Mouse (Mus musculus): Measurements from ENCODE around the gene Kcnc1.

Kcnc1 gene

DNA sequence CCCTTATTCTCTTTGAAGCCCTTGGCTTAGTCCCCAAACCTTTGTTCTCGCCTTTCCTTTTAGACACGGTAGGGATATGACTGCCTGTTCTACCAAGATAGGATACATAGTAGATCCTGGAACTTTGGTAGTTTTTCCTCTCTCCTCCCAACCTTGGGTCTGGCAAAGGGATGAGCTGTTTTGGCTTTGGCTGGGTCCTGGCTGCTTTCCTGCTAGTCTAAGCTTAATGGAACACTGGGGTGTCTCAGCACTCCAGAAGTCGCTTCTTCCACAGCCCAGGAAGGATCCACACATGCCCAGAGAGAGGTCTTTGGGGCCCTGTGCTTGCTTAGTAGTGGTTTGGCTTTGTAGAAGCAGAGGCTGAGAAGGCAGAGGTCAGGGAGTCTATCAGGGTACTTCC, 27.7 kb downstream of the Kcnc1 start:
- DNase-seq = no peak

DNA sequence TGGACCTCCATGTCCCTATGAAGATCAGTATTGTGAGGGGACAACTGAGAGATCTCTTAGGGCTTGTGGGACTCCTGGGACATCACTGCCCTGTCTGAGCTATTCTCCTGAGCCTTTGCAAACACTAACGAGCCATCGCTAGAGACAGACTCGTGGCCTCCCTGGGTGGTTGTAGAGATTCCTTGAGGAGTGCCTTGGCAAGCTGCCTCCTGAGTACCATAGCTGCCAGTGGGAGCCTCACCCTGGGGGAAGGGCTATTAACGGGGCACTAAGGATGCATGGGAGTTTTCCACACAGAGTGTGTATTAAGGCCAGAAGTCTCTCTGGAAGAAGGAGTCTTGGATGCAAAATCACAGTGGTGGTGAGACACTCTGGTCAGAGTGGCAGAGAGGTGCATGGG, 28.7 kb downstream of the Kcnc1 start:
- no peak for DNase-seq

DNA sequence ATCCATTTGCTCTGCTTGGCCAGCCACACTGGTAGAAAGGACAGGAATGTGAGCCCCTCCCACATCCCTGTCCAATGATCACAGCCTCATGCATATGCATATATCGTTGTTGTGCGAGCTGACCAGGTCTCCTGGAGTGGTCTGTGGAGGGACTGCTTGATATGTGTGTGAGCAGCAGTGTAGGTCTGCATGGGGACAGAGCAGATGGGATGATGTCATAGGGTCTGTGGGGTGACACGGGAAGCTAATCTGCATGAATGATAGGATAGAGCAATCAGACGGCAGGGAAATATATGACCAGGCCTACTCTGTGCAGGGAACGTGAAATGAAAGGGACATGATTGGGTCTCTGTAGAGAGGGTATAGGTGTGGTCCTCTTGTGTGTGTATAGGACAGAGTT, 37.6 kb downstream of the Kcnc1 start:
- no peak for DNase-seq

DNA sequence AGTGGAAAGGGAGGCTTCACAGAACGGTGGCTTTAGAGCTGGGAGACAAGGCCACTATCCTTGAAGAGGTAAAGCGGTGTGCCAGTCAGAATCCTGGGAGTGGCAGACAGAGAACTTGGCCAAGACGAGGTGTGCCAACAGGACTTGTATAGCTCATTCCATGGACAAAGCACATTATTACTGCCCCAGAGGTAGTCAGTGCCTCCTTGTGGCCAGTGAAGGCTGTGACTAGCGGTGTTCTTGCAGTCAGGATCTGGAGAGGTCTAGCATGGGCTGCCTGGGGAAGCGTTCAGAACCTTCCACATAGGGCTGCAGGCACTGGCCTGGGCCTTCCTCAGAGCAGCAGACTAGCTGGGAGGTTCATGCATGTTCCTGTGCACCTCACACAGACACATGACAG, 39.5 kb downstream of the Kcnc1 start:
- DNase-seq = no peak

DNA sequence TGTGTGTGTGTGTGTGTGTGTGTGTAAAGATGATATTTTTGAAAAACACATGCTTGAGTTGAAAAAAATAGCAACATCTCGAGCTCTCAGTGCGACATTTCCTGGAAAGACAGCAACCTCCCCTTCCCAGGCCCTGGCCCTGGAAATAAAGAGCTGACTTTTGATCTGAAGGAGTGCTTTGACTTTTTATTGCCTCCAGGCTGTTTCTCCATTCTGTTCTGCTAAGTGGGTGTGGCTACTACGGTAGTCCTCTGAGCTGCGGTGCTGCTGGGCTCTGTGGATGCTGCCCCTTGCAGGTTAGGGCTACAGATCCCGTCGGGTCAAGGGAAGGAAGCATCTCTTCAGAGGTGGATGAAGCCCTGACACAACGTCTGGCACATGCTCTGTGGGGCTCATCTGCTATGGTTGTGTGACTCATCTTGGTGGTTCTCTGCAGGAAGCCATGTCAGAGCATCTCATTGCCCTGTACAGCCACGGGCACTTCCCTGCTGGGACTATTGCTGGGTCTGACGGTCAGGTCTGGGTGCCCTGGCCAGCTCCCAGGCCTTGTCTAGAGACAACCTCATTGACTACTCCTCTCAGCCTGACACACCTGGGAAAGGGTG, 42.3 kb downstream of the Kcnc1 start:
- no peak for DNase-seq

DNA sequence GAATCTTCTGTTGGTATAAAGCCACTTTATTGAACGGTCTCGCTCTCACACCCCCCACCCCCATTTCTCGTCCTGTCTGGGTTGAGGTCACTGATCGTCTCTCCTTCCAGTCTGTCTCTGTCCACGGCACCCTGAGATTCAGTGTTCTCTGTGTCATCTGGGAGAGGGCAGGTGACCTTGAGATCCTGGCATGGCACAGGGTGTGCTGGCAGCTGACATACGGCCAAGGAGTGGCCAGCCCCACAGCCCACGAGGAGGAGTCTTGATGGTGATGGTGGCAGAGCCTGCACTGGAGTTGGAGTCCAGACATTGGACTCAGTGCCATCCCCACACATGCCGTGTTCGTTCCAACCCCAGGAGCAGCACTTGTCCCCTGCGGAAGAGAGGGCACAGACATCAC, 46.9 kb downstream of the Kcnc1 start:
- no peak for DNase-seq

DNA sequence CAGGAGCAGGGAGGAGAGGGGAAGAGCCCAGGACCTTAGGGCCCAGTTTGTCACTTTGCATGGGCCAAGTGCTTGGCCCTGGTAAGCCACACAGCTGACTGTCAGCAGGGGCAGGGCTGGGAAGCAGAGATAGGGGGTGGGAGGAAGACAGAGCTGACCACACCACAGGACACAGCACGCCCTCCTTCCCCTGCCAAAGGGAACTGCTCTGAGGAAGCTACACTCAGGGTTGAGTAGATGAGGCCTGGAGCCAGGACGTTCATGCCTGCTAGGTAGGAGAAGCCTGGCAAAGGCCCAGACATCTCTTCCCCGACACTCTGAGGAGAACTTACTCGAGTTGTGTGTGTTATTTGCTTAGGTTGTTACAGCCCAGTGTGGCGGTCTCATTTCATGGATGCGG, 49.6 kb downstream of the Kcnc1 start:
- DNase-seq = no peak

DNA sequence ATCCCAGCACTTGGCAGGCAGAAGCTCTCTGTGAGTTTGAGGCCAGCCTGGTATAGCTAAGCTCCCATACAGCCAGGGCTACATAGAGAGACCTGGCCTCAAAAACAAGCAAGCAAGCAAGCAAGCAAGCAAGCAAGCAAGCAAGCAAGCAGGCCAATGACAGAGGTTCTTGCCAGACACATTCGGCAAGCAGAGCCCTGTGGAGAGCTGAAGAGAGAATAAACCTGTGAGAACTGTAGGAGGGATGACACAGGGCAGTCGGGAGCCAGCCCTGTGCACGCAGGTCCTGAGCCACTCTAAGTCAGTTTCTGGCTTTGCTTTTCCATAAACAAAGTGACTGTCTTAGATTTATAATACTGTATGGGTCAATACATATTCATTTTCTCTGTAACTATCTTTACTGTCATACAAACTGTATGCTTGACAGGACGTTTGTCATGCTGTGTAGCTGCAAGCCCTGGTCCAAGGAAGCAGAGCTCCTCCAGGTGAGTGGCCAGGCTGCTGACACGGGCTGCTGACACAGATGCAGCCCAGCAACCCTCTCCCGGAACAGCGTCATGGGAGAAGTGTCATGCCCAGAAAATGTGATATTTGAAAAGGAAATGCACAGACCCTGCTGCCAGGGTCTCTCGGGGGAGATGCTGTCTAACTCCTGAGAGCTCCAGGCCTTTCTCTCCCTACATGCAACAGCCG, 51.3 kb downstream of the Kcnc1 start:
- no peak for DNase-seq

DNA sequence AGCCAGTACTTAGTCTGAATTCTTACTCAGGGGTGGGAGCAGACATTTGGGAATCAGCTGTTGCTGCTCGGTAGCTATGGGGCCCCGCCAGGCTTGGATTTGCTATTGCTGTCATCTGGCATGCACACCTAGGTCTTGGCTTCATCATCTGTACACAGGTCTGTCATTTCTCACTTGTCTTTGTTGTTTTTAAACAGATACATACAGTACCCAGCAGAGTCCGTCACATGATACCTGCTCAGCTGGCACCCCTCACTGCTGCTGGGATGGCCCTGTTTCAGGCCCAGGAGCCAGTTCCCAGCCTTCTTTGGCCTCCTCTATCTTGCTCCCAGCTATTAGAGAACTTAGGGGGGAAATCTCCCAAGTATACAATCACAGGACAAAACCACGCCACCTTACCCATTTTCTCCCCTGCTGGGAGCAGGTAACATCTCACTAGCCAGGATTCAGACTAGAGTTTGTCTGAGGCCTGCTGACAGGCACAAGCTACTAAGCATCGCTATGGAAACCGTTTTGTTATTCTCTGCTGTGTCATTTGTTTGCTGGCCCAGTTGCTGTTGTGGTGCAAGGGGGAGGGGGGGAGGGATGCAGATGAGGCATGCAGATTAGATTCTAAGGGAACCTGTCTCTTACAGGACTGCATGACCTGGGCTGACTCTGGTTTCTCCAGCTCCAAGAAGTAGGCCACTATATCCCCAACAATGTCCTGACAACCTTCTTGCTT, 52.8 kb downstream of the Kcnc1 start:
- DNase-seq = peak; percentile 25

DNA sequence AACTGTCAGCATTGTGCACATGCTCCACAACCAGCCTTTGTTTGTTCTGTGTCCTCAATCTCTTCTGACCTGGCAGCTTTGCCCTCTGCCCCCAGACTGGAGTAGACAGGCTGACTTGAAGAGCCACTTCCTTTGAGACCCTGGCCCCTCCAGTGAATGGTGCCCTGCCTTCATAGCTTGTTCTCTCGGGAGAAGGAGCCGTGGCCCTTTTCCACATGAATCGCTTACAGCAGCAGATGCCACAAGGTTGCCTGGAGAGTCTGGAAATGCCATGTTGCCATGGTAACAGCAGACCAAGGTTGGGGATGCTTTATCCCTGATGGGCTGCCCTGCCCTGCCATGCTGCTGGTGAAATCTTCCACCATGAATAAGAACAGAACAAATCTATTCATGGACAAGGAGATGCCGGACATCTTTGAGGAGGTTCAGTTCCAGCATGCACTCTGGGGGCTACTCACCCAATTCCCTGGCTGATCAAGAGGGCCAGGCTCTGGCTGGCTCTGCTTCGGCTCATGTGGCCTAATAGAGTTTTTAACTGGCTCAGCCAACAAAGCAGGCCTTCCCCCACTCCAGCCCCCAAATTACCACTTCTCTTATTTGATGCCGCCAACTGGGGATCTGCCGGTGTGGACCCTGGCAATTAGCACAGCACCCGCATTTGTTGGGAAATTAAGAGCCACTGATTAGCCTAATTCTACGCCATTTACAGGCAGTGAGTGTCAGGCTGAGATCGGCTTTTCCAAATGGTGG, 57.8 kb downstream of the Kcnc1 start:
- DNase-seq = peak; percentile 66

DNA sequence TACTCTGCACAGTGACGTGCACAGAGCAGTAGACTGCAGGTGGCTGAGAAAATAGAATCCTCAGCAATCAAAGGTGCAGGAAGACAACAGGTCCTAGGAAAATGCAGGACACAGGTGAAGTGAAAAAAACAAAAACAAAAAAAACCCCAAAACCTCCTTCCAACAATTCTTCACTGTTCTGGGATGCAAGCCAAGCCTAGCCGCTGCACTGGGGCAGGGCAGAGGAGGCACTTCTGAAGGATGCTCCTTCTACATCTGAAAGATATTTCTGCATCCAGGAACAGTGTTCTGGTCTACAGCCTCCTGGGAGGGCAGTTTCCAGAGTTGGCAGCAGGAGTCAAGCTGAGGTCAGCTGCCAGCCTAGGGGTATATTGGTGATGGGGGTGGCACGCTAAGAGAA, 61.6 kb downstream of the Kcnc1 start:
- DNase-seq = no peak

DNA sequence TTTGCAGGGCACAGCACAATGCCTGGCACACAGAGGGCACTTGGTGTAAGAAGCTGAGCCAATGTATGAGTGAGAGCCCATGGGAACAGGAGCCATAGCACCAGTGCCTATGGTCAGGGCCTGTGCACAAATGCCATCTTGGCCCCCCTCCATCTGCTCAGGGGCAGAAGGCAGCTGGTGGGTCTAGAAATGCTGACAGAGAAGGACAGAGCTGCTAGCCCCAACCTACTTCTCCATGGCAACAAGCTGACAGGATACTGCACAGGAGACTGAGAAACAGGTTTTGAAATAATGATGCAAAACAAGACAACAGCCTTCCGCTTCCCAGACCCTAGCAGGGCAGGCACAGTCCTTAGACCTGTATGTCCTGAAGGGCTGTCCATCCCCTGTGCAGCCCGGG, 62.9 kb downstream of the Kcnc1 start:
- DNase-seq = no peak

DNA sequence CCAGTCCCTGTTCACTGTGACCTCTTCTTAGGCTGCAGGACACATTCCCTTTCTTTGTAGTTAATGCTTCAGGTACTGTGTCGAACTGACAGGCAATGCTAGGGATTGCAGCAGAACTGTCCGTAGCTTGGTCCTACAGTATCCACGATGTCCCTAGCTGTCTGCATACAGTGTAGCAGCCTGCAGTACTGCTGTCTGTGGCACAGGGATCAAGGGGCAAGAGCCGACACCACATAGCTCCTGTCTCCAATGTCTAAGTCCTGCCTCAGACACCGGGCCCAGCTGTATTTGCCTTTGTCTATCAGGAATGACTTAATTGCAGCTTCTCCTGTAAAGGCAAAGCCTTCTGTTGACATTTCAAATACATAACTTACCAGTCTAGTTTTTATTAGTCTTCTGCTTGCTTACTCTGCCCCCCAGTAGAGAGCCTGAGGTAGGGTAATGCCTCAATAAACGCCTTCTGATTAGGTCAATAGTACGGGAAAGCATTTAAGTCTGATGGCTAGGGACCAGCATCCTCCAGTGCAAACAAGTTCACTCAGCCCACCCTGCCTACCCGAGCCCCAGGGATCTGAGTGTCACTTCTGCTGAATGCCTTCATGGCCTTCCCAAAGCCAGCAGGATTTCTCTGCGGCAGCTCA, 63.4 kb downstream of the Kcnc1 start:
- no peak for DNase-seq

DNA sequence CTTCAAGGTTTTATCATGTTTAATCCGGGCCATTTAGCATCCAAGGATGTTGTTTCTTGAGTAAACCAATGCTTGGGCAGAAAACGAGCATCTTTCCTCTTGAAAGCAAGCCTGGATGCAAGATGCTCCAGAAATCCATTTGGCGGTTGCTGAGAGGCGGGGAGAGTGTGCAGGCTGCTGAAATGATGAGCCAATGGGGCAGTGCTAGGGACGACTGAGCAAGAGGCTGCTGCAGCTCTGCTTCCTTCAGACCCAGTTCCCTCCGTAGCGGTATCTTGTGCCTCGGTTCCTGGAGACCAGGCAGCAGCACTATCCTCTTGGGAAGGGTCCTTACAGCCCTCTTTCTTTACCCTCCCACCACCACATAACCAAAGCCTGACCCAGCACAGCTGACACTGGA, 66.0 kb downstream of the Kcnc1 start:
- DNase-seq = no peak

DNA sequence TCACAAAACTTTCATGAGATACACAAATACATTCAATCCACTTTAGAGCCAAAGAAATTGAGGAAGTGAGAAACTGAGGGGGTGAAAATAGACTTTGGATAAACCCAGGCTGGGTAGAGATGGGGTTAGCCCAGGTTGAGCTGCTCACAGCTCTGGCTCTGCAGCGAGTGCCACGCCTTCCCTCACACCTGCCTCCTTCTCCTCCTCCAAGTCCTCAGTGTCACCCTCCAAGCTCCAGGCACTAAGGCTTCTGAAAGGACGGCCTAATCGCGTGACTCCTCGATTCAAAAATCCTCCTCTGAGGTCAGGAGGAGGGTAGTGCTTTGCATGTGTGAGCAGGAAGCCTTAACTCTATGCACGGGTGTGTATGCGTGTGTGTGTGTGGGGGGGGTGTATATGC, 66.8 kb downstream of the Kcnc1 start:
- no peak for DNase-seq

DNA sequence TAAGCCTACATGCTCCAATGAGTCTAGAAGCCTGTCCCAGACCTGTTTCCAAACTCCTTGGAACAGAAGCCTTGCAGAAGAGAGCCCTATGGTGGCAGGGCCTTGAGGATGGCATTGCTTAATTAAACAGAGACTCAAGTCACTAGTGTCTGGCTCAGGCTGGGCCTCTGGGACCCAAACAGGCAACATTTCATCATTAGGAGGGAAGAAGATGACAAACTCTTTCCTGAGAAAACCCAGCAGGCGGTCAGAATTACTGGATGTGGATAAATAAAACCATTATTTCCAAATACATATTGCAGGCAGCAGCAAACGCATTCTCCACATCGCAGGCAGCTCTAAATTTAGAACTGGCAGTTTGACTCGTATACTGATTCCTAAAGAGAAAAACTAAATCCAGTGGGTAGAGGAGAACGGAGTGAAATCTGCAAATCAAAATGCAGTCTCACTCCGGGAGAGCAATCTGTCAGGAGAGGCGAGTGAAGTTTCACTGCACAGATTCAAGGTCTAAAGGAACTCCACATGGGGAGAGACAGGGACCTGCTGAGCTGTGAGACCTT, 70.2 kb downstream of the Kcnc1 start:
- no peak for DNase-seq

DNA sequence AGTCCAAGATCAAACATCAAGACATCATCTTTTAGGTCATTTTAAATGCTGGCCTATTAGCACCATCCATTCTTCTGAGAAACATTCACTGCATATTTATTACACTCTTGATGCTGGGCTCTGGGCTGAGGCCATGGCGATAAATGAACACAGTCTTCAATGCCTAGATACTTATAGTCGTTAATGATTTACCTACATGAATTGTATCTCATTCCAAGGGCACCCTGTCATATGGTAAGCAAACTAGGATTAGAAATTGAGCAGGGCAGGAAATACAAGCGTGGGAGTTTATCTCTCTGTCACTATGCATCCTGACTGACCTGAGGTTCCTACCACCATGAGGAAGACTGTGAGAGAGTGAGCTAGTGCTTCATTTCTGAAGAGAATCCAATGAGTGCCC, 73.2 kb downstream of the Kcnc1 start:
- no peak for DNase-seq

DNA sequence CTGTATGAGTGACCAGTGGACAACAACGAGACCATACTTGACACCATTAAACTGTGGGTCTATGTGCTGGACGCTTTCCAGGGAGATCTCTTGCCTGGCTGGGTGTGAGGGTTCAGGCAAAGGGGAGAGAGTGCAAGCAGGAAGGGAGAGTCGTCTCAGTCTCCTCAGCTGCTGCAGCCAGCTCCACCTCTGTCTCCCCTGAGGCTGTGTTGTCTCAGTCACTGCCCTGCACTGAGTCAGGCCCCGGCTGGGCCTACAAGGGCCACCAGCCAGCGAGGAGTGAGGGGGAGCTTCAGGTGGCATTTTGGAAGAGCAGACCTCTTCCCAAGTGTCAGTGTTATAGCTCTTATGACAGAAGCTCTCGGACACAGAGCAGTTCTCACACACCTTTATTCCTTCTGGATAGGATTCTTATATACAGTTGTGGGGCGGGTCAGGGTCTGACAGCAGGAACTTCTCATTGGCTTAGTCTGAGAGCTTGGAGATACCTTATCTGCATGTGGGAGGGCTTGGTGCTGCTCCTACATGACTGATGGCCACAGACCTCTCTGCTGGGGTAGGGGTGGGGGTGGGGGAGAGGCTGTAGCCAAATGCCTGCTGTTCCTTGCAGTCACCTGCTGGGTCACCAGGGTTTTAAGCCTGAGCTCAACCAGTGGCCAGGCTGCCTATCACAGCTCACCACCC, 74.9 kb downstream of the Kcnc1 start:
- no peak for DNase-seq

DNA sequence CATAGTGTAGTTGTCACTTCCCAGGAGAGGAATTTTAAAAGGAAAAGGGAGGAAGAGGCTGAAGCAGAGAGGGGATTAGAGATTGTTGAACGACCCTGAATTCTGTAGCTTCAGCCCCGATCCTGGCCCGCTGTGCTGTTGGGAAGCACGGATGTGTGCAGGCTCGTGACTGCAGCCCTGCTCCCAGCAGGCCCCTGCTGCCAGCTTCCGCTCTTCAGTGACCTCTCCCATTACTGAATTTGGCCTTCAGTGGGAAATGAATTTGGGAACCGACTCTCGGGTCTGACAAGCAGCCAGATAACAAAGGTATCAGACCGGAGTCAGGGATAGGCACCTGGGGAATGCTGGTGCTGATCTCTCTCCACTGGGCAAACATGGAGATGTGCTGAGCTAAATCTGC, 76.8 kb downstream of the Kcnc1 start:
- no peak for DNase-seq

DNA sequence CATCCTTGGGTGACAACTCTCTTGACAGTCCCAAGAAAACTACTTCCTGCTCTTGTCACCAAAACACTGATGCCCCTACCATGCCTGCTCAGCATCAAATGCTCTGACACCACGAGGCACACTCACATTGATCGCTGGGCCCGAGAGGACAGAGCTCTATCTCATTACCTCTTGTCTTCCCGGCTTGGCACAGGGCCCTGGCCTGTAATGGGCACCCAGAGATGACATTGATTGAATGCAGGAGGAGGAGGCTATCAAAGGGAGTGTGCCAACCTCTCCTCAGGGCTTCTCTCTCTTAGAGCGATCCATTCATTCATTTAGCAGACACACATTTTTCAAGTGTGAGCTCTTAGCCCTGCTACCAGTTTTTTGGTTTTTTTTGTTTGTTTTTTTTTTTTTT, 79.2 kb downstream of the Kcnc1 start:
- no peak for DNase-seq

DNA sequence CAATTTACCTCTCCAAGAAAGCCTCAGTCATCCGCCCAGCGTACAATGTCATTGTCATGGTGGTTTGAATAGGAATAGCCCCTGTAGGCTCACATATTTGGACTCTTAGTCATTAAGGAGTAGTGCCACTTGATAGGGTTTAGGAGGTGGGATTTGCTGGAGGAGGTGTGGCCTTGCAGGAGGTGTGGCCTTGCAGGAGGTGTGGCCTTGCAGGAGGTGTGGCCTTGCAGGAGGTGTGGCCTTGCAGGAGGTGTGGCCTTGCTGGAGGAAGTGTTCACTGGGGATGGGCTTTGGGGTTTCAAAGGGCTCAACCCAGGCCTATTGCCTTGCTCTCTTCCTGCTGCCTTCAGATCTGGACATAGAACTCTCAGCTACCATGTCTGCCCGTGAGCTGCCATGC, 81.2 kb downstream of the Kcnc1 start:
- DNase-seq = no peak

DNA sequence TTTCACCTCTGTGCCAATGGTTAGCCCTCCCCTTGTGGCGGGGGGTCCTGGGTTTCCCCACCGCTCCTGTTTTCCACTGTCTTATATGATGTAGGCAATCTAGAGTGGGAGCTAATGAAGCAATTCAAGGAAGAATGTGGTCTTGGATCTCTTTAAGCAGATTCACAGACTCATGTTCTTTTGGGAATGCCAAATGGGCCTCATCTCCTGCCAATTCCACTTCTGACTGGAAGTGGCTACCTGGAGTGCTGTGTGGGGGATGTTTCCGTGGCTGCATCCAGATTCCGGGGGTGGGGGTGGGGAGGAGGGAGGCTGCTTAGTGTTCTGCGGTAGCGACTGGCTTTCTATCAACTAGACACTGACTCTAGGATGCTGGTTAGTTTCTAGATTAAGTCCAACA, 83.5 kb downstream of the Kcnc1 start:
- no peak for DNase-seq

Data from embryo, embryonic 11 days (tissue).